Mouse (Mus musculus): ENCODE measurements at regions not wholly inside any gene's neighbourhood (a gene's known extent, or its start where the extent isn't known, plus 50 kb on each side); places are given as distances from the start of the nearest gene placed in this dataset.

DNA sequence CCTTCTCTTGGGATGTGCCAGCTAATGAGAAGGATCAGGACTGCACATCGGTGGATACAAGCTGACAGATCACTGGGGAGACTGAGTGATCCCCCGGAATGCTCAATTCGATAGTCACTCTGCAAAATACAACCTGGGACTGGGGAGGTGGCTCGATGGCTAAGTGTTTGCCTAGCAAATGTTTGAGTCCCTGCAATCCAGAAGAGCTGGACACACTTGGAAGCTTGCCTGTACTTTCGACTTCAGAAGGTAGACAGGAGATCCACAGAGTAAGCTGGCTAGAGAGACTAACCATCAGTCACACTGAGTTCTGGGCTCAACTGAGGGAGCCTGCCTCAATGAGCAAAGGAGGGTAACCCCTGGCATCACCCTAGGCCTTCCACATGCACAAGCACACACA lies 69.7 kb downstream of the Rplp1 start:
- no peak for TF ChIP-seq CTCF (conservative IDR thresholded peaks at IDR 0.05; ENCODE audit: low read length)
- TF ChIP-seq NANOG (IDR thresholded peaks at IDR 0.05; ENCODE audit: borderline replicate concordance, low read length): no peak

All from E14TG2a.4 (cell line).